Mouse (Mus musculus) stomach, embryonic 14.5 days (tissue): ENCODE measurements around the gene Cbx4. TPM values are rescaled to one million over a fixed set of nuclear protein-coding genes. Genes with fewer than 3 reads are reported as not detected.

Source experiments
- ATAC-seq: fragments of 200-750 bp; cut with Nextera tagmentation; 2 replicates; pipeline ENCODE4 v1.8.0; 2017; ENCODE audit warnings: low read depth, moderate TSS enrichment; ENCODE audit not compliant: insufficient number of reproducible peaks, insufficient read depth, low FRiP score
- H3K27ac ChIP-seq: fragments of 300-500 bp; sonication (generic); 2 replicates; pipeline ENCODE4 v1.5.1; 2014; ENCODE audit warnings: mild to moderate bottlenecking, low read length, moderate library complexity, mixed read lengths
- H3K27me3 ChIP-seq: fragments of 300-500 bp; sonication (generic); 2 replicates; pipeline ENCODE4 v1.6.1; 2014; ENCODE audit warnings: low read length, control low read depth, mixed read lengths; ENCODE audit not compliant: control insufficient read depth, insufficient read depth
- H3K36me3 ChIP-seq: fragments of 300-500 bp; sonication (generic); 2 replicates; pipeline ENCODE4 v1.6.1; 2014; ENCODE audit warnings: mild to moderate bottlenecking, control low read depth, low read length, moderate library complexity, mixed read lengths; ENCODE audit not compliant: control insufficient read depth, insufficient read depth
- H3K4me1 ChIP-seq: fragments of 300-500 bp; sonication (generic); 2 replicates; pipeline ENCODE4 v1.6.1; 2014; ENCODE audit warnings: low read length, control low read depth, mixed read lengths; ENCODE audit not compliant: control insufficient read depth, insufficient read depth
- H3K4me2 ChIP-seq: fragments of 300-500 bp; sonication (generic); replicated peaks from 2 replicates; pipeline ENCODE4 v1.6.1; 2014; ENCODE audit warnings: low read depth, low read length, control low read depth
- H3K4me3 ChIP-seq: fragments of 300-500 bp; sonication (generic); 2 replicates; pipeline ENCODE4 v1.5.1; 2014; ENCODE audit warnings: low read depth, low read length, control low read depth
- H3K9ac ChIP-seq: fragments of 300-500 bp; sonication (generic); replicated peaks from 2 replicates; pipeline ENCODE4 v1.6.1; 2014; ENCODE audit warnings: low read depth, mild to moderate bottlenecking, control low read depth, low read length, moderate library complexity, mixed read lengths
- H3K9me3 ChIP-seq: fragments of 300-500 bp; sonication (generic); 2 replicates; pipeline ENCODE4 v1.6.1; 2016; ENCODE audit warnings: low read depth, low read length, control low read depth; ENCODE audit not compliant: control insufficient read depth
- whole genome bisulfite sequencing: fragments of 180-500 bp; shearing (Covaris S2); extraction: QIAGEN DNeasy Blood & Tissue Kit; methylation state at CpG from one replicate; pipeline ENCODE4 v1.1.7; 2014; 5-methylcytosine and 5-hydroxymethylcytosine counted together
- polyA plus RNA-seq: library from polyadenylated mRNA; unstranded; fragments of >200 nt; fragmentation: Nextera tagmentation; extraction: Ambion mirVana; gene quantifications from 2 replicates; pipeline ENCODE4 v1.2.1, GENCODE M21; 2014

The Cbx4 gene
- 7.0 and 8.2 TPM in 2 replicates for polyA plus RNA-seq

GRCm38 (mm10) chr11:119086144-119086971 is at the start of gene Cbx4:
Cbx4 (minus strand) TSS chr11:119086221.
- peaks cover 16% of the 10 kb centered on the region; the same call in 1 of the 2 replicates for H3K27me3 ChIP-seq
- peak within 1 kb of the TSS; percentile 91 for H3K4me3 ChIP-seq
- WGBS, result under 1% methylated on average over 61 of the region's 67 CpGs
- H3K9me3 ChIP-seq, result no peaks in the 10 kb centered on the region
- peaks cover 12% of the 10 kb centered on the region for H3K36me3 ChIP-seq
- peaks cover 56% of the 10 kb centered on the region for H3K4me1 ChIP-seq
- peak within 1 kb of the TSS; percentile 92 for H3K9ac ChIP-seq
- peak within 1 kb of the TSS; percentile 99 for H3K27ac ChIP-seq
- H3K4me2 ChIP-seq, result peak within 1 kb of the TSS; percentile 73
- ATAC-seq, result peak; percentile 88

DNA sequence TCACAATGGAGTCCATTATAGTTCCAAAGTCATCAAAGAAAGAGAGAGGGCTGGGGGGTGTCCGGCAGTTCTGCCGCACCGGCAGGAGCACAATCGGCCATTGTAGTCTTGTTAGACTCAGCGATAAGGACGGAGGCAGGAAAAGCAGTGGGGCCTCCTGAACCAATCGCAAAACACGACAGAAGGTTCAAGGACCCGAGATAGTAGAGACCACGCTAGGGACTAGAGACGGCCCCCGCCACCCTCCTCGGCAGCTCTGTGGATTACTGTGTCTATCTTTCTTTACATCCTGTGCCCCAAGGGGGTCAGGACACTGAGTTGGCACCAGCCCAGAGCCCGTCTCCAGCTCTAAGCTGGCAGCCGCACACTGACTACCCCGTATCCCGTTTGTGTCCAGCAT is 48.6 kb upstream of the Cbx4 start:
- Histone ChIP-seq H3K4me3 (no peak overlapping the region), H3K9ac (no peak overlapping the region), H3K9me3 (no peaks in the 10 kb centered on the region), H3K27me3 (no peaks in the 10 kb centered on the region), H3K4me2 (no peak overlapping the region), H3K27ac (peak overlapping the region; percentile 52; the same call in 1 of the 2 replicates), H3K36me3 (no peaks in the 10 kb centered on the region), H3K4me1 (peaks cover 15% of the 10 kb centered on the region; the same call in 1 of the 2 replicates)
- peak; percentile 54 for ATAC-seq
- 44% methylated on average over 17 of the region's 17 CpGs for WGBS

- no peak overlapping the region for H3K4me2 ChIP-seq
- no peak overlapping the region for H3K9ac ChIP-seq
- H3K4me3 ChIP-seq, result no peak overlapping the region
- H3K27ac ChIP-seq, result peak overlapping the region; percentile 39; the same call in 1 of the 2 replicates
- peaks cover 19% of the 10 kb centered on the region for H3K4me1 ChIP-seq
- no peaks in the 10 kb centered on the region for H3K9me3 ChIP-seq
- no peaks in the 10 kb centered on the region for H3K27me3 ChIP-seq
- 79% methylated on average over 5 of the region's 5 CpGs for WGBS
- ATAC-seq, result 0 out of 2 replicates have a peak, but pooled peaks have one; percentile 24
- H3K36me3 ChIP-seq, result no peaks in the 10 kb centered on the region
These were observed 47.6 kb upstream of the Cbx4 start for GRCm38 (mm10) chr11:119133437-119134221.

- Histone ChIP-seq H3K27ac (no peak overlapping the region), H3K9me3 (no peaks in the 10 kb centered on the region), H3K4me2 (no peak overlapping the region), H3K4me1 (peaks cover 31% of the 10 kb centered on the region), H3K27me3 (no peaks in the 10 kb centered on the region), H3K9ac (no peak overlapping the region), H3K36me3 (no peaks in the 10 kb centered on the region), H3K4me3 (no peak overlapping the region)
- WGBS, result 74% methylated on average over 14 of the region's 14 CpGs
- no peak for ATAC-seq
These were observed 46.4 kb upstream of the Cbx4 start for GRCm38 (mm10) chr11:119132198-119133035.

DNA sequence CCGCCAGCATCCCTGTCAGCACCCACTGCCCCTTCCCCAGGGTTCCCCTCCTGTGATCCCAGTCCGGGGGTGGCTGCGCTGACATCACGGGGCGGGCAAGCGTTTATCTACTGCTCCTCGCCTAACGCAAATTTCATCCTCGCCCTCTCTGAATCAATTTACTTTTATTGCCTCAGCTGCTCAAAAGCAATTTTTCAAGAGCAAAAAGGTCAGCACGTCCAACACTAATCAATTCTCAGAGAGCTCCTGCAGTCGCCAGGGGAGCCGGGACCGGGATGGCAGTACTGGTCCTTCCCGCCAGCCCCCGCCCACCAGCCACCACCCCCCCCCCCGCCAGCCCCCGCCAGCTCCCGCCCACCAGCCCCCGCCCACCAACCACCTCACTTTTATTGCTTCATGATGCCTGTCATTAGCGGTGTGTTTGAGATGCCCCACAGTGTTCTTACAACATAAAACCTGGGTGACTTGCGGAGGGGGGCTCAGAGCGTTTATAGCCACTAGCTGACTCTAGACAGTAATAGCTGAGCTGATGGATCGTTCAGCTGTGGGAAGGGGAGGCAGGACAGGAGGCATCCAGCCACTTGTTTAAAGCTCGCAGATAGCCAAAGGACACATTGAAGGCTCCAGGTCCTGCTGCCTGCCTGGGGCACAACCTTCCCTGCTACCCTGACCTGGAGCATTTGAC is 44.2 kb upstream of the Cbx4 start:
- Histone ChIP-seq H3K9me3 (no peaks in the 10 kb centered on the region), H3K9ac (no peak overlapping the region), H3K27ac (no peak overlapping the region), H3K4me3 (no peak overlapping the region), H3K4me1 (peaks cover 44% of the 10 kb centered on the region), H3K36me3 (no peaks in the 10 kb centered on the region), H3K4me2 (peak overlapping the region; percentile 22), H3K27me3 (no peaks in the 10 kb centered on the region)
- ATAC-seq, result no peak
- 8% methylated on average over 24 of the region's 24 CpGs for WGBS

DNA sequence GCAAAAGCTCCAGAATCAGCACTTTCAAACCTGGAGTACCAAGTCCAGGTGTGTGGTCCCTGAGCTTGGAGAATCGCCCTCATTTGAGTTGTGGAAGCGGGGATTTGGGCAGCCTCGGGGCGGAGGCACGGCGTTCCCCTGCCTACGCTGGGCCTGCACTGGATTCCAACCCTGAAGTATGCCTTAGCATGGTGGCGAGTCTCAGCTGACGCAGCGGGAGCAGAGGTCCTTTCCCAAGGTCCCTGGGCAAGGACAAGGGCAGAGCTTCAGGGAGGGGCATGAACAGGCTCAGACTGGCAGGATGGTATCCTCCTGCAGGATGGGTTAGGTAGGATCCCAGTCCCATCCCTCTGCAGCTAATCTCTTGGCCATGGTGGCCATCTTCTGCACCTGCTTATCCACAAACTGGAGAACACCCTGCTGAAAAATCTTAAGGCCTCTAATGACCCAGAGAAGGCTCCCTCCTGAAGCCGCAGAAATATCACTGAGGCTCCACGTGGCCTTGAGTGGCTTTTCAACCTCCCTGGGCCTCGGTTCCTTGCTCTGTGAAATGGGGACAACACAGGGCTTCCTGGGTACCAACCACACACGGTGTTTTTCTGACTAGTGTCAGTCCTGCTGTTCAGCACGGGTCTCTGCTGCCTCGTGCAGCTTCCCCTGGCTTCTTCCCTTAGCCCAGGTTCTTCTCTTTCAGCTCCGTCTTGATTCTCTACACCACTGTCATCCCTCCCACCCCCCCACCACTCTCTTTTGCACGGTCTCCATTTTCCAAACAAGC is 43.4 kb upstream of the Cbx4 start:
- Histone ChIP-seq H3K4me2 (peak overlapping the region; percentile 22), H3K9me3 (no peaks in the 10 kb centered on the region), H3K9ac (no peak overlapping the region), H3K27me3 (no peaks in the 10 kb centered on the region), H3K4me3 (no peak overlapping the region), H3K36me3 (no peaks in the 10 kb centered on the region), H3K4me1 (peaks cover 40% of the 10 kb centered on the region), H3K27ac (no peak overlapping the region)
- ATAC-seq, result no peak
- 43% methylated on average over 18 of the region's 18 CpGs for WGBS

DNA sequence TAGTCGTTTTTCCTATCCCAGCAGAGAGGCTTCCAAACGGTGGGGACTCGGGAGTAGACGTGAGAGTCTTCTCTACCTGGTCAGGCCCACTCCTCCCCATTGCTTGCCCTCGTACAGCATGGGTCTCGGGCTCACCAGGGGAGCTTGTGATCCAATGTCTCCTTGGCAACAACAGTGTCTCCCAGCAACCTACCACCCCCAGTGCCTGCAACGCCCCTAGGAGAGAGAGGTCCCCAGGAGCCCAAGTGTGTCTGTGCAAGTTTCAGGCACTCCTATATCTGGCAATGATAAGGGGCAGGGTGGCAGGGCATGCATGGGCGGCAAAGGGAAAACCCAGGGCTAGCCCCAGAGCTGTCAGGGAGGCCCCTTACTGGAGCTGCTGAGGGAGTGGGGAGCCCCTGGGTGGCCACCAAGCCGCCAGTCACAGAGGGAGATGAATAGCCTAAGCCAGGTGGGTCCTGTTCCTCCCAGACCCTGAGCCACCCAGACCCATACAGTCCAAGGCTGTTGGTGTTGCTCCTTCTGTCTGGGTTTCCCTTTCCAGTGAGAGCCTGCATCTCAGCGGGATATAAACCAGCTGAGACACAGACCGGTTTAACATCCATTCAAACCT is 42.8 kb upstream of the Cbx4 start:
- Histone ChIP-seq H3K36me3 (no peaks in the 10 kb centered on the region), H3K9ac (no peak overlapping the region), H3K4me2 (no peak overlapping the region), H3K4me1 (peaks cover 36% of the 10 kb centered on the region), H3K27ac (peak overlapping the region; percentile 4; the same call in 1 of the 2 replicates), H3K4me3 (no peak overlapping the region), H3K9me3 (no peaks in the 10 kb centered on the region), H3K27me3 (no peaks in the 10 kb centered on the region)
- ATAC-seq, result no peak
- WGBS, result 55% methylated on average over 11 of the region's 11 CpGs
